Mouse (Mus musculus) v-Abl transformed pro-B cells (cell line): Measurements from ENCODE around the gene Gm44579.

Experiments
- in situ Hi-C, 2 experiments: fragments of 400-800 bp; cut with MboI; formaldehyde crosslinking; loops; one replicate each; pipeline ENCODE4 v1.15.1; 2025; ENCODE audit not compliant: unreplicated experiment in 2 of 2

Gm44579 gene

DNA sequence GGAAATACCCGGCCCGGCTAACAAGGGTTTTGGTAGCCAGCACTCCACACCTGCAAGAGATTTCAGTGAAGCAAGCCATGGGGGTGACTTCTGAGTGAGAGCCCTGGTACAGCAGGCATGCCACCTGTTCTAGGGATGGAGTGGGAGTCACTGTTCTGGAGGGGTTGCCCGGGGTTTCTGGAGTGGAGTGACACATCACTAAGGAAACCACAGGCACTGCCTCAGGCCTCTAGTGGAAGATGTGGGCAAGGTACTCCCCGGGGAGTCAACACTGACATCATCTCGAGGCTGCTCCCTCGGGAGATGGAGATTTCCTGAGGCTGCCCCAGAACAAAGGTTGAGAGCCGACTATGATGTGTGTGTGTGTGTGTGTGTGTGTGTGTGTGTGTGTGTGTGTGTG lies 50.4 kb downstream of the Gm44579 start:
- in situ Hi-C loops = loop anchor here (25.0 kb wide), 3 partner anchors 208 to 458 kb away; partner anchors contain the start of genes Rpap3 (in 1 of the 2) and Tmem106c (in 1 of the 2)

DNA sequence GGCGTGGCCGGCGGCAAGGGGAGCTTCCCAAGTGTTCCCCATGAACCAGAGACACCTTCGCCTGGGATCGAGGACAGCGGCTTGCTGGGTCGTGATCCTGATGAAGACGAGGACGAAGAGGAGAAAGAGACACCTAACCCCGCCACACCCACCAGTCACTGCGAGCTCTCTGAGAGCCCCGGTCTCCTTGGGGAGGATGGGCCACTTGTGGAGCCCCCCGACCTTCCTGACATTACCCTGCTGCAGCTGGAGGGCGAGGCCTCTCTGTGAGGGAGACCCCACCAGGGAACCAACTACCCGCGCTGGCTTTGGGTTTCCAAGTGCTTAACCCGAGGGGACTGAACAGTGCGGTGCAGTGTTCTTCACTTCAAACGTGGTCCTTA lies 52.2 kb downstream of the Gm44579 start:
- in situ Hi-C loops = loop anchor here (25.0 kb wide), 3 partner anchors 206 to 456 kb away; partner anchors contain the start of genes Rpap3 (in 1 of the 2) and Tmem106c (in 1 of the 2)

DNA sequence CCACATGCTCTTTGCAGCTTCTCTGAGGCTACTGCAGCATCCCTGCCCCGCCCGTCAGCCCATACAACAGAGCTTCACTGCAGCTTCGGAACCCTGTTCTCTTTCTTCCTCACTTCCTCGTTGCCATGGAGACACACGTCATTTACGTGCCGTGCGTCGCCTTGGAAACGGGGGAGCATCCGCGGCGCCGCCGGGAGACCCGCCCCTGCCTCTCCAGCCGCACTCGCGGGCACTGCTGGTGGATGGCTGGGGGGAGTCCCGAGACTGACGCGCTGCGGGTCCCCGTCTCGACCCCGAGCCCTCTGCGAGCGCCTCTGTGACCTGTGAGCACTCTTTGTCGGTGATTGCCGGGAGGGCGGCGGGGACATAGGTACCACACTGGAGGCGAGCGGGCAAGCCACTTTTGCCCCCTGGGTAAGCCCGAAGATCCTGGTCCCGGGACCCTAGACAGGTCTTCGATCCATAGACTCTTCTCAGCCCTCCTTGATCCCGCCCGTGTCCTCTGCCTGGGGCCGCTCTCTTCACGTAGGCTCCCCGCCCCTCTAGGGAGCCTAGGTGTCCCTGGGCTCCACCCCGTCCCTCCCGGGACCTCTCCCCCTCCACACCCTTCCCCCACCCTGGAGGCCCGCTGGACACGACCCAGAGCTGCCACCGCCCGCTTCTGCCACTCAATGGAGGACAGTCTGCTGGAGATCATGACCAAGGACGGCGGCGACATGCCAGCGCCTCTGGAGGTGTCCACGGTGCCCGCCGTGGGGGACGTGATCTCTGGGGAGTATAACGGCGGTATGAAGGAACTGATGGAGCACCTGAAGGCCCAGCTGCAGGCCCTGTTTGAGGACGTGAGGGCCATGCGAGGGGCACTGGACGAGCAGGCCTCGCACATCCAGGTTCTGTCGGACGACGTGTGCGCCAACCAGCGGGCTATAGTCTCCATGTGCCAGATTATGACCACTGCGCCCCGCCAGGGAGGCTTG lies 52.8 kb downstream of the Gm44579 start:
- in situ Hi-C loops = loop anchor here (25.0 kb wide), 3 partner anchors 206 to 456 kb away; partner anchors contain the start of genes Rpap3 (in 1 of the 2) and Tmem106c (in 1 of the 2)

DNA sequence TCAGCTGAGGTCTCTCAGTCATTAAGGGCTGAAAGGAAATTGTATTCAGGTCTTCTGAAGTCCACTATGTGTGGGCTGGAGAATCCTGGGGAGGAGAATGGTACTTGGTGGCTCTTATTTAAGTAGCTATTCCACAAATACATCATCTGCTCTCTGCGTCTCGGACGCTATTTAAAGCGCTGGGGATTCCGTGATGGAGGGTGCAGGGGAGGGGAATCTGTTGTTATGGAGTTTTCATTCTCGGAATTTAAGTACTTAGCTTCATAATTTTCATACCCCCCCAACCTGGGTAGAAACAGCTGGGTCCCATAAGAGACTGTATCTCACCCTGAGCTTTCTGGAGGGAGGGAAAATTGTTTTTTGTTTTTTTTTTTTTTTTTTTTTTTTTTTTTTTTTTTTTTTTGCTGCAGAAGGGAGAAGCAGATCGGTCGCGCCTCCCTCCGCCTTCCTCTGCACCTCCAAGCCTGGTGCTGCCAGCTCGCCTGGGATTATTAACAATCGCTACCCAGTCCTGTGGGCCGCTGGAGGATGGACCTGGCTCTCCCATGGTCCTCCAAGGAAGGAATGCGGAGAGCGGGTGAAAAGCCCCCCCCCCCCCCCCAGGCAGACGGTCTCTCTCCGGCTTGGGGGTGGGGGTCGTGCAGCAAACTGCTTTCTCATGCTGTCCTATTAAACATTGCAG lies 53.7 kb downstream of the Gm44579 start, which contains the start of gene Ccdc184:
TSS of gene Ccdc184 (plus strand) at position 196 of the 682 bp plus-strand sequence.
- in situ Hi-C loops = loop anchor here (25.0 kb wide), 3 partner anchors 205 to 455 kb away; partner anchors contain the start of genes Rpap3 (in 1 of the 2) and Tmem106c (in 1 of the 2)

DNA sequence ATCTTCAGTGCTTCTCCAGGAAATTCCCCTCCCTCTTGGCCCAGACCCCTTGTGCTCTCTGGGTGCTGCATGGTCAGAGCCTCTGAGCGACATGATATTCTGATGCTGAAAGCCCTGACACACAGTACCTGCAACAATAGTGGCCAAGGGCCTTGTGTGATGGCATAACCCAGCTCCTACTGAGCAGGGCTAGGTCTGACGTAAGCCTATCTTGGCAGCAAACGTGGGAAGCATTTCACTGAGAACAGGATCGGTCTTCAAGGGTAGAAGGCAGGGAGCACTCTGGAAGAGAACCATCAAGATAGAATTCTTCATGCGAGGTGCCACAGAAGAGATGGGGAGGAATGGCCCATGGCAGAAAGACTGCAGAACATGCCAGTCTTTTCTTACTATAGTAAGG lies 55.3 kb downstream of the Gm44579 start, which contains the start of gene Asb8:
TSS of gene Asb8 (minus strand) at position 101 of the 400 bp plus-strand sequence.
- in situ Hi-C loops = loop anchor here (25.0 kb wide), 3 partner anchors 203 to 453 kb away; partner anchors contain the start of genes Rpap3 (in 1 of the 2) and Tmem106c (in 1 of the 2)

DNA sequence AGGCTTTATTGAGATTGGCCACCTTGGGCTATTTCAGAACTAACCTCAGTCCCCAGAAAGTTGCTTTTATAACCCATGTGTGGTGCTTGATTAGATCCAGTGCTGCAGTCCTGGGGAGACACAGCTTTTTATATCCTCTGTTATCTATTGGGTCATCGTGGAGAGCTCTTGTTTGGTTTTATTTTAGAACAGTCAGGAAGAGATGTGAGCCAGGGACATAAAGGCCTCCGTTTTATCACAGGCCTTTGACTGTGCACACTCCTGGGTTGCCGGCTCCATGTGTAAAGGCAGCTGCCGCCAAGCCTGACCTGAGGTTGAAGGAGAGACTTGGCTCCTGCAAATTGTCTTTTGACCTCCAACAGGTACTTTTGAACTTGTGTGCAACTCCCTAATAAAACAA lies 58.2 kb downstream of the Gm44579 start:
- in situ Hi-C loops = loop anchor here (25.0 kb wide), 3 partner anchors 200 to 450 kb away; partner anchors contain the start of genes Rpap3 (in 1 of the 2) and Tmem106c (in 1 of the 2)

DNA sequence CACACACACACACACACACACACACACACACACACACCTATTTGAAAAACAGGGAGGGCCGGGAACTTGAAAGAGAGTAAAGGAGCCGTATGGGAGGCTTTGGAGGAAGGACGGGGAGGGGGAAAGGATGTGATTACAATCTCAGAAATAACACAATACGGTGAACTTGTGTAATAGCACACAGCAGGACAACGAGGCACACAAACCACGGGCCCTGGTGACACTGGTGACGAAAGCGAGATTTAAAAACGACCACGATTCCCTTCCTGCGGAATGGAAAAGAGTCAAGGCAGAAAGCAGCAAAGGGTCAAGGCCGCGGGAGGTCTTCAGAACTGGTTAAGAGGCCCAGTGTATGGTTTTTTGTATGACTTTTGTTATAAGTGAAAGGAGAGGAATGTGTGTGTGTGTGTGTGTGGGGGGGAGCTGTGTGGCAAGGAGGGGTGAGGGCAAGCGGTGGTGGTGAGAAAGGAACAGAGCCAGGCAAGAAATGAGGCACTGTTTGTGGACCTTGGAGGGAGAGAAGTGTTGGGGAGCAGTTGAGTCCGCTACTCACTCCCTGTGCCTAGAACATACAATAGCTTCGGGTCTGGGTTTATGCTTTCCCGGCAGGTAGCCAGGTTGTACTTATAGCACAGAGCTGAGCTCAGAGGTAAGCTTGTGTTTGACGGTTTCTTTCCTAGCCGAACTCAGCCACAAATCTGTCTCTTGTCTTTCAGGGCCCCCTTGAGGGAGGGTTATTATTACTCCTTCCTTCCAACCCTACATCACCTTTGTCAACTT lies 59.6 kb downstream of the Gm44579 start:
- in situ Hi-C loops = loop anchor here (25.0 kb wide), 3 partner anchors 199 to 449 kb away; partner anchors contain the start of genes Rpap3 (in 1 of the 2) and Tmem106c (in 1 of the 2)

DNA sequence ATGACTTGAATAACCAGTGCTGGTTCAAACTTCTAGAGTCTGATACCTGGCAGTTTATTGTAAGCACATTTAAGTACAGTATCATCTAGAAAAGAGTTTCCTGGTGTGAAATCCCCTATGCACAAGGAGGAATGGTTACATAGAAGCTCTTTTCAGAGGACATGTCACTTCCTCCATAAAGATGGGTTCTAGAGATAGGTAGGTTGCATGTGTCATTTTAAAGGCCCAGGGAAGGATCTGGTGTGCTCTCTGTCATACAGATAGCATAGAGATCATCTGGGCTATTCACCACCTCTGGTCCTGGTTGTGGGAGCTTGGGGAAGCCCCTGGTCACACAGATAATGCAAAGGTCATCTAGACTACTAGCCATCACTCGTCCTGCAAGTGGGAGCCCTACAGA lies 63.5 kb downstream of the Gm44579 start:
- in situ Hi-C loops = loop anchor here (10.0 to 25.0 kb wide), 4 partner anchors 195 to 445 kb away; partner anchors contain the start of genes Rpap3 (in 1 of the 2) and Tmem106c (in 1 of the 2)

DNA sequence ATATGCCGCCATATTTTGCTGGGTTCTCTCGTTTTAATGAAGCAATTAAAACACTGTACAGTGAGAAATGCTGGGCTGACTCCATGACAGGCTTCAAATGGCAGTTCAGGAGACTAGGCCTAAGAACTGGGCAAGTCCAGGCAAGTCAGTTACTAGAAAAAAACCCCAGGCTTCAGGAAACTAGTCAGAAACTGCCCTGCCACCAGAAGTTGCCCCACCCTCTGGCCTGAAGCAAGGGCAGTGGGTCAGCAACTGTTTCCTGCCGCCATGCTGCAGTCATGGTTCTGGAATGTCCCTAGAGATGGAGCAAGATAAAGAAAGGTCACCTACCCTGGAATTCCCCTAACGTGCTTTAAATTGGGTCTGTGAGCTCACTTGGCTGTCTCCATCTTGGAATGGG lies 64.8 kb downstream of the Gm44579 start:
- in situ Hi-C loops = loop anchor here (10.0 to 25.0 kb wide), 4 partner anchors 194 to 444 kb away; partner anchors contain the start of genes Rpap3 (in 1 of the 2) and Tmem106c (in 1 of the 2)

DNA sequence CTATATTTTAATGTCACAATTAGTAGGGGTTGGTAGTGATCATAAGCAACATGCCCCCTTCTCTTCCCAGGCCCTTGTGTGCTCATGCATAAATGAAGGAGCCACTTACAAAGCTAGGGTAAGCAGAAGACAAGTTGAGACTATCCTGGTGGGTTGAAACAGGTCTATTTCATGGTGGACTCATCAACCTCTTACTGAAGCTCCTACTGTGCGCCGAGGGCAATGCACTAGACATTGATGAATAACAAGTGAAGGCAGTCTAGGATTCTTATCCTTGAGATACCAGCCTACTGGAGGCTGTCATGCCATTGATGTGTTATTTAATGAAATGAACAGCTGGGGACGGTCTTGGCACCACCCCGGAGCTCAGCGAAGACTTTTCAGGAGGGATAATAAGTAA lies 65.5 kb downstream of the Gm44579 start:
- in situ Hi-C loops = loop anchor here (10.0 to 25.0 kb wide), 4 partner anchors 193 to 443 kb away; partner anchors contain the start of genes Rpap3 (in 1 of the 2) and Tmem106c (in 1 of the 2)

DNA sequence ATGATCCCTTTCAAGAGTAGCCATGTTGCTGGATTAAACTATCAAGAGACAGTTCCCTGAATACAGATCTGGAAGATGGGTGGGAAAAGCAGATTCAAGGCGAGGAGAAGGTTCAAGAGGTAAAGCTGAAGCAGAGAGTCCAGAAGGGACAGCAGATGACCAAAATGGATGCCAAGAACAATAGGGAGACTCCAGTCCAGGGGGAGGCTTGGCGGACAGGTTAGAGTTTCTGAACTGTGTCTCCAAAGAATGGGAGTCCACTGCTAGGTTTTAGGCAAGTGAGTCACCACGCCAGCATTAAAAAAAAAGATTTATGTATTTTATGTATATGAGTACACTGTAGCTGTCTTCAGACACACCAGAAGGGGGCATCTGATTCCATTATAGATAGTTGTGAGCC lies 66.1 kb downstream of the Gm44579 start:
- in situ Hi-C loops = loop anchor here (5.0 to 25.0 kb wide), 6 partner anchors 67 to 442 kb away; partner anchors contain the start of genes Tmem106c (in 2 of the 2) and Rpap3 (in 1 of the 2)

DNA sequence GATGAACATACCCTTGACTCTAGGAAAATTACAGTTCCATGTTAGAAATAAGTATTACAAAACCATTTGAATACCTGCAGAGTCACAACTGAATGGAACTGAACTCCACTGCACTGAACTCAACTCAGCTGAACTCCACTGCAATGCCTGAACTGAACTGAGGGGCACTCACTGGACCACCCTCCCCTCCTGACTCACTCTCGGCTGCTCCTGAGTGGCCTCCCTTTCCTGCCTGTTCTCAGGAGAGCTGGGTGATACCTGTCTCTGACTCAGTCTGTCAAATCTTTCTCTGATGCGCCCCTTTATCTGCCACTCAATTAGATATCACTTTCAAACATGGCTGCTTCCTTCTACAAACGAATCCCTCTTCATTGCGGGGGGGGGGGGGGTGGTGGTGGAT lies 66.6 kb downstream of the Gm44579 start:
- in situ Hi-C loops = loop anchor here (5.0 to 25.0 kb wide), 6 partner anchors 67 to 442 kb away; partner anchors contain the start of genes Tmem106c (in 2 of the 2) and Rpap3 (in 1 of the 2)

DNA sequence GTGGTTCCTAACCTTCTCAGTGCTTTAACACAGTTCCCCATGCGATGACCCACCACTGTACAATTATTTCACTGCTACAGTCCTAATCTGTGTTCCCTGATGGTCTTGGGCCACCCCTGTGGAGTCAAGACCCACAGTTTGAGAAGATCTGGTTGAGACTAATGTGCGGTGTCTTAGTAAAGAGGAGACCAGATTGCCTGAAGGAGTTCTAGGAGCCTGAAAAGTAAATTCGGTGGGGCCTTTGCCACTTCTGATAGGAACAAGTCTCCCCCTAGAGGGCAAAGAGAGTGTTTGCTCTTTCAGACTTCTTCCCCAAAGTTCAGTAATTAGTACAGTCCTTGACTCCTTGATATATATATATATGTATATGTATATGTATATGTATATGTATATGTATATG lies 67.2 kb downstream of the Gm44579 start:
- in situ Hi-C loops = loop anchor here (5.0 to 25.0 kb wide), 6 partner anchors 66 to 441 kb away; partner anchors contain the start of genes Tmem106c (in 2 of the 2) and Rpap3 (in 1 of the 2)

DNA sequence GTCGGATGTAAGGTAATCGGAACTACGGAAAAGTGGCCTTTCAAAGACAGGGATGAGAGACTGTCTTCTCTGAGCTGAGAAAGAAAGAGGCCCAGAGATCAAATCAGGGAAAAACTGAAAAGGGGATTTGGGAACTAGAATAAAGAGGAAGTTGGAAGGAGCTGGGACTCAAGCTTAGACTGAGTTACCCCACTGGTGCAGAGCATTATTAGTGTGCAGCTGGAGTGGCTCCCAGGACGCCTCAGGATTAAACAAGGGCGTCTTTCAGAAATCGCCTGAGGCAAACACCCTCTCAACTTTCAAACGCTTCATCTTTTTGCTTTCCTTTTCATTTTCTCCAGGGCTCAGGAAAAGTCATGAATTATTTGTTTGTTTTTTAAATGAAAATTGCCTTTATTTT lies 67.9 kb downstream of the Gm44579 start:
- in situ Hi-C loops = loop anchor here (5.0 to 25.0 kb wide), 6 partner anchors 66 to 441 kb away; partner anchors contain the start of genes Tmem106c (in 2 of the 2) and Rpap3 (in 1 of the 2)

DNA sequence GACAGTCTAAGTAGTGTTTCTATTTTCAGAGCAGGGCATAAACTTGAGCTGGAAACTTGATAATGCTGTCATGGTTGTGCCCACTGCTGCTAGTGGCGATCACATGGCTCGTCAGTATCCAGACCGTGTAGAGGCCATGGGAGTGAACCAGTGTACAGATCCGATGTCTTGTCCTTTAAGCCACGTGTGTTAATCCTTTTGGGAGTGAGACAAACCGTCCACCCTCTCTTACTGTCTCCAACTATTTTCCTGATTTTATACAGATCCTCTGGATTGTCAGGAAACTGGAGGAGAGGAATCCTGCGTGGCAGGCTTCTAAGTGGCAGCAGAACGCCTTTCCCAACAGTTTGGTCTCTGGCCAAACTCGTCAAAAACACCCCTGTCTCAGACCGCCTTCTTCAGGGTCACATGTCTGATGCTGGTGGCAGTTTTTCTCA lies 71.6 kb downstream of the Gm44579 start:
- in situ Hi-C loops = no loop called here

DNA sequence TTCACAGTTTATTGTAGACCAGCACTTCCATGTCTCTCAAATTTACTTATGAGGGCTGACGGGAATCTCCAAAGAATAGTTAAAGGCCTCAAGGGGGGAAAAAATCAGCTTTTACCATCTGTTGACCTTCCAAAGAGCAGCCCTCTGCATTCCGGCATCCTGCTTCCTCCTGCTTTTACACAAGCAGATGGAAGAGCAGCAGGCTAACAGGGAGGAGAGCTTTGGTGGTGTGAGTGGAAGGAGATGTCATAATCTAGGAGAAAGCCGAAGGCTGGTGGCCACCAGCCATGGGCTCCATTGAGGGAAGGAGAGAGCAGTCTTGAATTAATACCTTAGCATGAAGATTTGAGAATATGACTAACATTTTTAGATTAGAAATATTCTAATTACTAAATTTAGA lies 72.4 kb downstream of the Gm44579 start:
- in situ Hi-C loops = no loop called here

DNA sequence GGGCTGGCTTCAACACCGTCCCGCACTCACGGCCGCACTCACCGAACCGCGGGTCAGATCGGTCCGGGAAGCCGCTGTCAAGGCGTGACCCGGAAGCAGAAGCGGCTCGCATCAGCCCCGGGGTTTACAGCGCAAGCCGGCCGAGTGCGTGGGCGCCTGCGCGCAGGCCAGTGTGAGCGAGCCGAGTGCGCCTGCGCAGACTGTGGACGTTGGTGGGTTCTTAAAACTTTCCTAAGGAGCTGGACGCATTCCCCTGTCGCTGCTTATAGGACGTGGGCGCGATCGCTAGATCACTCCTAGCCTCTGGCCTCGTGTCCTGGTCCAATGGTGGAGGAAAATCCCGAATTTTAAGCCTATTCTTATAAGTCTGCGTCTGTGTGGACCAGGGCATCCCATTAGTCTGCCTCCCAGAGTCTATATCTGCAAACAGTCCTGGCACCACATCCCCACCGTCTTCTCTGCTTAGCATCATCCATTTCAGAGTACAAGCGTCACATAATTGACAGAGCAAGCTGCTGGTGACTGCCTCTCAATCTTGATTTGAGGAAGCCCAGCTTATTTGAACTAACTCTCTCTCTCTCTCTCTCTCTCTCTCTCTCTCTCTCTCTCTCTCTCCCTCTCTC lies 75.1 kb downstream of the Gm44579 start:
- in situ Hi-C loops = no loop called here

DNA sequence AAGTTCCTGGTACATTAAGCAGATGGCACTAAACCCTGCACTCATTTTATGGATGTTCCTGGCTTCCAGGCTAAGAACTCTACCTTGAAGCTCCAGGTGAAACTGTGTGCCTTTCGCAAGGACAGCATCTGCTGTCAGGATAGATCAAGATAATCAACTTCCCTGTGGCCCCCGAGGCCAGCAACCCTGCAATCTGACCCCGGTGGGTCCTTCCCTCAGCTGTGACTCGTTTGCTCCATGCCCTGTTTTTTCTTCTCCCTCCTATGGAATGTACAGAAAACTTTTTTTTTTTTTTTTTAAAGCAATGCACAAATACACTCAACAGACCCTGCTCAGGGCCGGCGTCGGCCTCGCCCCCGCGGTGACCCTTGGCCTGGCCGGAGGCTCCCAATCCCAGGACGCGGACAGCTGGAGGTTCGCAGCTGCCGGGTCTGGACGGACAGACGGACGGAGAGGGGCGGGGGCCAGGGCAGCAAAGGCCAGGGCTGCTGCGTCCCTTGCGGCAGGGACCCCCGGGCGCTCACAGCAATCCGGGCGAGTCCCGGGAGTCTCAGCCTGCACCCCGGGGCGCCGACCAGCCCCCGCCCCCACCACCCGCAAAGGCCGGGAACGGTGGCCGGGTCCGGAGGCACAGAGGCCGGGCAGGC lies 75.8 kb downstream of the Gm44579 start:
- in situ Hi-C loops = no loop called here
